Mouse (Mus musculus): ENCODE results near the gene Dleu7. TPM values are rescaled to one million over a fixed set of nuclear protein-coding genes. Genes with fewer than 3 reads are reported as not detected.

Gene Dleu7
- polyA plus RNA-seq (2014; fragmentation: Nextera tagmentation; extraction: Ambion mirVana): 1.8 and 2.2 TPM in 2 replicates

GRCm38 (mm10) chr14:62292488-62293339 is at the start of gene Dleu7, which contains the start of gene Rnaseh2b:
TSS of gene Dleu7 (minus strand) at chr14:62293047.
TSS of gene Rnaseh2b (plus strand) at chr14:62292589.
- ATAC-seq (ENCODE audit: low read depth) (peak; percentile 73), DNase-seq (ENCODE audit: low spot score) (peak; percentile 76)
- Histone ChIP-seq H3K9ac (ENCODE audit: low read depth, low read length) (peak within 1 kb of the TSS; percentile 68), H3K4me2 (ENCODE audit: low read depth, low read length) (peak within 1 kb of the TSS; percentile 99), H3K36me3 (ENCODE audit: control insufficient read depth, insufficient read depth, low read length) (no peaks in the 10 kb centered on the region), H3K27ac (replicated peaks; ENCODE audit: low read depth, low read length) (no peak within 1 kb of the TSS), H3K4me3 (ENCODE audit: low read depth, low read length) (peak within 1 kb of the TSS; percentile 49), H3K4me1 (ENCODE audit: control insufficient read depth, insufficient read depth, low read length) (peaks cover 9% of the 10 kb centered on the region), H3K9me3 (ENCODE audit: control insufficient read depth, low read length) (no peaks in the 10 kb centered on the region), H3K27me3 (replicated peaks; ENCODE audit: control insufficient read depth, insufficient read depth, low read length) (peaks cover 15% of the 10 kb centered on the region)
- WGBS: under 1% methylated on average over 14 of the region's 60 CpGs

GRCm38 (mm10) chr14:62341887-62342642 is 49.2 kb upstream of the Dleu7 start:
- WGBS: 54% methylated on average over 8 of the region's 8 CpGs
- H3K27ac ChIP-seq (replicated peaks; ENCODE audit: low read depth, low read length): peak overlapping the region; percentile 75

GRCm38 (mm10) chr14:62339196-62339595 is 46.3 kb upstream of the Dleu7 start:
- DNase-seq (ENCODE audit: low spot score) (no peak), ATAC-seq (ENCODE audit: low read depth) (no peak)
- H3K4me3 ChIP-seq (ENCODE audit: low read depth, low read length): no peak overlapping the region
- H3K4me2 ChIP-seq (ENCODE audit: low read depth, low read length): no peak overlapping the region
- H3K27ac ChIP-seq (replicated peaks; ENCODE audit: low read depth, low read length): no peak overlapping the region
- 78% methylated on average over 1 of the region's 1 CpGs for WGBS
- H3K27me3 ChIP-seq (replicated peaks; ENCODE audit: control insufficient read depth, insufficient read depth, low read length): no peaks in the 10 kb centered on the region
- no peaks in the 10 kb centered on the region for H3K36me3 ChIP-seq (ENCODE audit: control insufficient read depth, insufficient read depth, low read length)
- H3K4me1 ChIP-seq (ENCODE audit: control insufficient read depth, insufficient read depth, low read length): 0 out of 2 replicates have a peak, but pooled peaks cover 7% of the 10 kb centered on the region
- H3K9ac ChIP-seq (ENCODE audit: low read depth, low read length): no peak overlapping the region
- no peaks in the 10 kb centered on the region for H3K9me3 ChIP-seq (ENCODE audit: control insufficient read depth, low read length)

More at GRCm38 (mm10) chr14:62341887-62342642, 49.2 kb upstream of the Dleu7 start:
- ATAC-seq (ENCODE audit: low read depth) (peak; percentile 41; the same call in 1 of the 2 replicates), DNase-seq (ENCODE audit: low spot score) (no peak)
- 0 out of 2 replicates have a peak, but pooled peaks cover 7% of the 10 kb centered on the region for H3K4me1 ChIP-seq (ENCODE audit: control insufficient read depth, insufficient read depth, low read length)
- H3K4me2 ChIP-seq (ENCODE audit: low read depth, low read length): no peak overlapping the region
- no peaks in the 10 kb centered on the region for H3K27me3 ChIP-seq (replicated peaks; ENCODE audit: control insufficient read depth, insufficient read depth, low read length)
- H3K4me3 ChIP-seq (ENCODE audit: low read depth, low read length): no peak overlapping the region
- no peak overlapping the region for H3K9ac ChIP-seq (ENCODE audit: low read depth, low read length)
- no peaks in the 10 kb centered on the region for H3K36me3 ChIP-seq (ENCODE audit: control insufficient read depth, insufficient read depth, low read length)
- no peaks in the 10 kb centered on the region for H3K9me3 ChIP-seq (ENCODE audit: control insufficient read depth, low read length)

GRCm38 (mm10) chr14:62333909-62334687 is 41.3 kb upstream of the Dleu7 start:
- Histone ChIP-seq H3K9ac (ENCODE audit: low read depth, low read length) (no peak overlapping the region), H3K27ac (replicated peaks; ENCODE audit: low read depth, low read length) (no peak overlapping the region), H3K4me3 (ENCODE audit: low read depth, low read length) (no peak overlapping the region), H3K4me1 (ENCODE audit: control insufficient read depth, insufficient read depth, low read length) (peaks cover 15% of the 10 kb centered on the region), H3K4me2 (ENCODE audit: low read depth, low read length) (no peak overlapping the region), H3K36me3 (ENCODE audit: control insufficient read depth, insufficient read depth, low read length) (no peaks in the 10 kb centered on the region), H3K9me3 (ENCODE audit: control insufficient read depth, low read length) (no peaks in the 10 kb centered on the region), H3K27me3 (replicated peaks; ENCODE audit: control insufficient read depth, insufficient read depth, low read length) (no peaks in the 10 kb centered on the region)
- DNase-seq (ENCODE audit: low spot score) (no peak), ATAC-seq (ENCODE audit: low read depth) (no peak)
- WGBS: 76% methylated on average over 9 of the region's 9 CpGs

GRCm38 (mm10) chr14:62331866-62332619 is 39.2 kb upstream of the Dleu7 start:
- H3K27me3 ChIP-seq (replicated peaks; ENCODE audit: control insufficient read depth, insufficient read depth, low read length): no peaks in the 10 kb centered on the region
- DNase-seq (ENCODE audit: low spot score): peak; percentile 94
- peak; percentile 83 for ATAC-seq (ENCODE audit: low read depth)

GRCm38 (mm10) chr14:62331457-62331856 is 38.6 kb upstream of the Dleu7 start:
- Histone ChIP-seq H3K9me3 (ENCODE audit: control insufficient read depth, low read length) (no peaks in the 10 kb centered on the region), H3K4me2 (ENCODE audit: low read depth, low read length) (peak overlapping the region; percentile 88), H3K27me3 (replicated peaks; ENCODE audit: control insufficient read depth, insufficient read depth, low read length) (no peaks in the 10 kb centered on the region), H3K9ac (ENCODE audit: low read depth, low read length) (peak overlapping the region; percentile 79), H3K4me3 (ENCODE audit: low read depth, low read length) (peak overlapping the region; percentile 69), H3K36me3 (ENCODE audit: control insufficient read depth, insufficient read depth, low read length) (no peaks in the 10 kb centered on the region), H3K4me1 (ENCODE audit: control insufficient read depth, insufficient read depth, low read length) (peaks cover 20% of the 10 kb centered on the region), H3K27ac (replicated peaks; ENCODE audit: low read depth, low read length) (no peak overlapping the region)
- WGBS: 21% methylated on average over 6 of the region's 6 CpGs
- DNase-seq (ENCODE audit: low spot score) (no peak), ATAC-seq (ENCODE audit: low read depth) (no peak)

More at GRCm38 (mm10) chr14:62331866-62332619, 39.2 kb upstream of the Dleu7 start:
- Histone ChIP-seq H3K9ac (ENCODE audit: low read depth, low read length) (peak overlapping the region; percentile 79), H3K4me2 (ENCODE audit: low read depth, low read length) (peak overlapping the region; percentile 88), H3K4me1 (ENCODE audit: control insufficient read depth, insufficient read depth, low read length) (peaks cover 15% of the 10 kb centered on the region), H3K27ac (replicated peaks; ENCODE audit: low read depth, low read length) (peak overlapping the region; percentile 79), H3K9me3 (ENCODE audit: control insufficient read depth, low read length) (no peaks in the 10 kb centered on the region), H3K36me3 (ENCODE audit: control insufficient read depth, insufficient read depth, low read length) (no peaks in the 10 kb centered on the region), H3K4me3 (ENCODE audit: low read depth, low read length) (peak overlapping the region; percentile 69)
- under 1% methylated on average over 54 of the region's 62 CpGs for WGBS

- H3K4me1 ChIP-seq (ENCODE audit: control insufficient read depth, insufficient read depth, low read length): peaks cover 26% of the 10 kb centered on the region
- no peaks in the 10 kb centered on the region for H3K36me3 ChIP-seq (ENCODE audit: control insufficient read depth, insufficient read depth, low read length)
- H3K27me3 ChIP-seq (replicated peaks; ENCODE audit: control insufficient read depth, insufficient read depth, low read length): no peaks in the 10 kb centered on the region
- 81% methylated on average over 3 of the region's 3 CpGs for WGBS
- H3K9ac ChIP-seq (ENCODE audit: low read depth, low read length): no peak overlapping the region
- no peak overlapping the region for H3K27ac ChIP-seq (replicated peaks; ENCODE audit: low read depth, low read length)
- H3K4me3 ChIP-seq (ENCODE audit: low read depth, low read length): no peak overlapping the region
- ATAC-seq (ENCODE audit: low read depth) (no peak), DNase-seq (ENCODE audit: low spot score) (no peak)
- H3K9me3 ChIP-seq (ENCODE audit: control insufficient read depth, low read length): no peaks in the 10 kb centered on the region
- no peak overlapping the region for H3K4me2 ChIP-seq (ENCODE audit: low read depth, low read length)
These were observed 36.8 kb upstream of the Dleu7 start for GRCm38 (mm10) chr14:62329631-62330030.
